Mouse (Mus musculus) spleen, embryonic (tissue): ENCODE data around the gene Magi3.

Experiments
- CTCF ChIA-PET: fragments of 350-600 bp; sonication (Branson Sonifier 250); formaldehyde crosslinking; loops from one replicate; lab custom pipeline; 2022; lab: Charles Lee

The Magi3 gene

GRCm38 (mm10) chr3:104218926-104219325 is 1.2 kb downstream of the Magi3 start:
- CTCF ChIA-PET: no interaction called here

- CTCF ChIA-PET: no interaction called here
These were observed 30.4 kb downstream of the Magi3 start for GRCm38 (mm10) chr3:104189823-104190222.

GRCm38 (mm10) chr3:104189234-104189633 is 30.9 kb downstream of the Magi3 start:
- CTCF ChIA-PET: no interaction called here

GRCm38 (mm10) chr3:104184270-104184669 is 35.9 kb downstream of the Magi3 start:
- CTCF ChIA-PET: no interaction called here

- CTCF ChIA-PET: no interaction called here
These were observed 36.5 kb downstream of the Magi3 start for GRCm38 (mm10) chr3:104183656-104184055.

GRCm38 (mm10) chr3:104182711-104183110 is 37.5 kb downstream of the Magi3 start:
- CTCF ChIA-PET: no interaction called here

- CTCF ChIA-PET: no interaction called here
These were observed 58.8 kb downstream of the Magi3 start for GRCm38 (mm10) chr3:104161347-104161746.

GRCm38 (mm10) chr3:104160603-104161002 is 59.6 kb downstream of the Magi3 start:
- CTCF ChIA-PET: no interaction called here

GRCm38 (mm10) chr3:104150146-104150545 is 70.0 kb downstream of the Magi3 start:
- CTCF ChIA-PET: no interaction called here

GRCm38 (mm10) chr3:104142376-104142775 is 77.8 kb downstream of the Magi3 start:
- CTCF ChIA-PET: no interaction called here

GRCm38 (mm10) chr3:104138953-104139450 is 81.2 kb downstream of the Magi3 start:
- CTCF ChIA-PET: no interaction called here

GRCm38 (mm10) chr3:104125628-104126027 is 94.5 kb downstream of the Magi3 start:
- CTCF ChIA-PET: no interaction called here

- CTCF ChIA-PET: no interaction called here
These were observed 96.3 kb downstream of the Magi3 start for GRCm38 (mm10) chr3:104123846-104124245.

GRCm38 (mm10) chr3:104109478-104109877 is 110.7 kb downstream of the Magi3 start:
- CTCF ChIA-PET: interaction anchor here (0.7 kb wide), 1 partner anchor 394 kb away, joined by 3 read pairs; no protein-coding TSS in a partner anchor

- CTCF ChIA-PET: interaction anchor here (0.6 kb wide), 1 partner anchor 1157 kb away, joined by 7 read pairs; no protein-coding TSS in a partner anchor
These were observed 115.2 kb downstream of the Magi3 start for GRCm38 (mm10) chr3:104104942-104105341.

- CTCF ChIA-PET: no interaction called here
These were observed 118.5 kb downstream of the Magi3 start for GRCm38 (mm10) chr3:104101721-104102120.

GRCm38 (mm10) chr3:104101249-104101648 is 118.9 kb downstream of the Magi3 start:
- CTCF ChIA-PET: no interaction called here

GRCm38 (mm10) chr3:104095936-104096335 is 124.2 kb downstream of the Magi3 start:
- CTCF ChIA-PET: no interaction called here

- CTCF ChIA-PET: no interaction called here
These were observed 125.5 kb downstream of the Magi3 start for GRCm38 (mm10) chr3:104094646-104095045.

GRCm38 (mm10) chr3:104092759-104093158 is 127.4 kb downstream of the Magi3 start:
- CTCF ChIA-PET: no interaction called here

GRCm38 (mm10) chr3:104082031-104082430 is 138.1 kb downstream of the Magi3 start:
- CTCF ChIA-PET: no interaction called here

- CTCF ChIA-PET: no interaction called here
These were observed 141.4 kb downstream of the Magi3 start for GRCm38 (mm10) chr3:104078725-104079124.

GRCm38 (mm10) chr3:104069395-104069794 is 150.8 kb downstream of the Magi3 start:
- CTCF ChIA-PET: no interaction called here
